Mouse (Mus musculus): ENCODE data around the gene Prdx2.

- TF ChIP-seq POLR2A (IDR thresholded peaks at IDR 0.05; ENCODE audit: borderline replicate concordance, low read depth, low read length) (no peak), CTCF (IDR thresholded peaks at IDR 0.05; ENCODE audit: low read depth, low read length) (no peak)
Measured at GRCm38 (mm10) chr8:84982499-84983011, 13.2 kb downstream of the Prdx2 start.

All from bone marrow macrophage, adult 2 months (primary cell).